Mouse (Mus musculus) stomach, embryonic 14.5 days (tissue): ENCODE results near the gene AC109138.7. TPM values are rescaled to one million over a fixed set of nuclear protein-coding genes. Genes with fewer than 3 reads are reported as not detected.

ENCODE experiments used
- ATAC-seq: fragments of 200-750 bp; cut with Nextera tagmentation; 2 replicates; pipeline ENCODE4 v1.8.0; 2017; ENCODE audit warnings: low read depth, moderate TSS enrichment; ENCODE audit not compliant: insufficient number of reproducible peaks, insufficient read depth, low FRiP score
- H3K27ac ChIP-seq: fragments of 300-500 bp; sonication (generic); 2 replicates; pipeline ENCODE4 v1.5.1; 2014; ENCODE audit warnings: mild to moderate bottlenecking, low read length, moderate library complexity, mixed read lengths
- H3K27me3 ChIP-seq: fragments of 300-500 bp; sonication (generic); 2 replicates; pipeline ENCODE4 v1.6.1; 2014; ENCODE audit warnings: low read length, control low read depth, mixed read lengths; ENCODE audit not compliant: control insufficient read depth, insufficient read depth
- H3K36me3 ChIP-seq: fragments of 300-500 bp; sonication (generic); 2 replicates; pipeline ENCODE4 v1.6.1; 2014; ENCODE audit warnings: mild to moderate bottlenecking, control low read depth, low read length, moderate library complexity, mixed read lengths; ENCODE audit not compliant: control insufficient read depth, insufficient read depth
- H3K4me1 ChIP-seq: fragments of 300-500 bp; sonication (generic); 2 replicates; pipeline ENCODE4 v1.6.1; 2014; ENCODE audit warnings: low read length, control low read depth, mixed read lengths; ENCODE audit not compliant: control insufficient read depth, insufficient read depth
- H3K4me2 ChIP-seq: fragments of 300-500 bp; sonication (generic); replicated peaks from 2 replicates; pipeline ENCODE4 v1.6.1; 2014; ENCODE audit warnings: low read depth, low read length, control low read depth
- H3K4me3 ChIP-seq: fragments of 300-500 bp; sonication (generic); 2 replicates; pipeline ENCODE4 v1.5.1; 2014; ENCODE audit warnings: low read depth, low read length, control low read depth
- H3K9ac ChIP-seq: fragments of 300-500 bp; sonication (generic); replicated peaks from 2 replicates; pipeline ENCODE4 v1.6.1; 2014; ENCODE audit warnings: low read depth, mild to moderate bottlenecking, control low read depth, low read length, moderate library complexity, mixed read lengths
- H3K9me3 ChIP-seq: fragments of 300-500 bp; sonication (generic); 2 replicates; pipeline ENCODE4 v1.6.1; 2016; ENCODE audit warnings: low read depth, low read length, control low read depth; ENCODE audit not compliant: control insufficient read depth
- WGBS: fragments of 180-500 bp; shearing (Covaris S2); extraction: QIAGEN DNeasy Blood & Tissue Kit; methylation state at CpG from one replicate; pipeline ENCODE4 v1.1.7; 2014; 5-methylcytosine and 5-hydroxymethylcytosine counted together
- polyA plus RNA-seq: library from polyadenylated mRNA; unstranded; fragments of >200 nt; fragmentation: Nextera tagmentation; extraction: Ambion mirVana; gene quantifications from 2 replicates; pipeline ENCODE4 v1.2.1, GENCODE M21; 2014

AC109138.7 gene
- polyA plus RNA-seq, 1 experiment from 2014 or later = not detected

- H3K9me3 ChIP-seq = no peaks in the 10 kb centered on the region
- ATAC-seq = no peak
- no peak overlapping the region for H3K4me3 ChIP-seq
- H3K36me3 ChIP-seq = no peaks in the 10 kb centered on the region
- no peak overlapping the region for H3K27ac ChIP-seq
- H3K4me2 ChIP-seq = no peak overlapping the region
- no peaks in the 10 kb centered on the region for H3K27me3 ChIP-seq
- H3K4me1 ChIP-seq = peaks cover 15% of the 10 kb centered on the region
- no peak overlapping the region for H3K9ac ChIP-seq
- WGBS = 78% methylated on average over 5 of the region's 5 CpGs
Observed at GRCm38 (mm10) chr19:4208563-4208962, 5.6 kb upstream of the AC109138.7 start.

- H3K4me3 ChIP-seq = no peak overlapping the region
- no peaks in the 10 kb centered on the region for H3K9me3 ChIP-seq
- ATAC-seq = no peak
- H3K27me3 ChIP-seq = no peaks in the 10 kb centered on the region
- H3K9ac ChIP-seq = no peak overlapping the region
- no peaks in the 10 kb centered on the region for H3K36me3 ChIP-seq
- no peak overlapping the region for H3K27ac ChIP-seq
- H3K4me1 ChIP-seq = peaks cover 30% of the 10 kb centered on the region
- 51% methylated on average over 4 of the region's 4 CpGs for WGBS
- H3K4me2 ChIP-seq = no peak overlapping the region
Observed at GRCm38 (mm10) chr19:4211891-4212588, 2.1 kb upstream of the AC109138.7 start.

GRCm38 (mm10) chr19:4213524-4213974 is 608 bp upstream of the AC109138.7 start:
- 12% methylated on average over 9 of the region's 9 CpGs for WGBS
- no peaks in the 10 kb centered on the region for H3K27me3 ChIP-seq
- H3K9me3 ChIP-seq = no peaks in the 10 kb centered on the region
- H3K4me3 ChIP-seq = peak overlapping the region; percentile 57
- H3K4me1 ChIP-seq = peaks cover 45% of the 10 kb centered on the region
- H3K4me2 ChIP-seq = peak overlapping the region; percentile 70
- ATAC-seq = no peak
- H3K36me3 ChIP-seq = no peaks in the 10 kb centered on the region
- peak overlapping the region; percentile 93 for H3K27ac ChIP-seq
- 0 out of 2 replicates have a peak overlapping the region, but pooled peaks have one; percentile 71 for H3K9ac ChIP-seq

GRCm38 (mm10) chr19:4214771-4215450 is 754 bp downstream of the AC109138.7 start:
- H3K4me3 ChIP-seq = peak overlapping the region; percentile 57
- H3K9ac ChIP-seq = peak overlapping the region; percentile 71
- peak overlapping the region; percentile 93 for H3K27ac ChIP-seq
- H3K36me3 ChIP-seq = no peaks in the 10 kb centered on the region
- ATAC-seq = peak; percentile 19; the same call in 1 of the 2 replicates
- H3K9me3 ChIP-seq = no peaks in the 10 kb centered on the region
- H3K4me1 ChIP-seq = peaks cover 54% of the 10 kb centered on the region
- no peaks in the 10 kb centered on the region for H3K27me3 ChIP-seq
- H3K4me2 ChIP-seq = peak overlapping the region; percentile 70
- WGBS = 1% methylated on average over 53 of the region's 81 CpGs

DNA sequence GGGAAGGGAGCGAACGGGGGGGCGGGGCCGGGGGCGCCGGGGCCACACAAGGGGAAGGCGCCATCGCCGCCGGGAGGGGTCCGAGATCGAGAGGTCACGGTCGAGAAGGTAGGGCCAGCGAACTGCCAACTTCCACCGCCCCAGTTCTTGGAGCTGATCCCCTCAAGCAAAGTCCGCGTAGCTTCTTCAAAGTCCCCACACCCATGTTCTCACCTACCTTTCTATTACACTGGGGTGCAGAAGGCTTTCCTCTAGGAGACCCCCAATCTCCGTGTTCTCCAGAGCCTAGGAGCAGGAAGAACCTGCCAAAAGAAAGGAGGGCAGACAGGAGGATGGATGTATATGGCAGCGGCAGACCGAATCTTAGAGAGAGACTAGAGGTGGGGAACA is 1.3 kb downstream of the AC109138.7 start:
- Histone ChIP-seq H3K27ac (peak overlapping the region; percentile 93), H3K4me2 (peak overlapping the region; percentile 70), H3K36me3 (no peaks in the 10 kb centered on the region), H3K4me3 (peak overlapping the region; percentile 57), H3K9me3 (no peaks in the 10 kb centered on the region), H3K4me1 (peaks cover 59% of the 10 kb centered on the region), H3K9ac (peak overlapping the region; percentile 71), H3K27me3 (no peaks in the 10 kb centered on the region)
- no peak for ATAC-seq
- under 1% methylated on average over 19 of the region's 21 CpGs for WGBS

DNA sequence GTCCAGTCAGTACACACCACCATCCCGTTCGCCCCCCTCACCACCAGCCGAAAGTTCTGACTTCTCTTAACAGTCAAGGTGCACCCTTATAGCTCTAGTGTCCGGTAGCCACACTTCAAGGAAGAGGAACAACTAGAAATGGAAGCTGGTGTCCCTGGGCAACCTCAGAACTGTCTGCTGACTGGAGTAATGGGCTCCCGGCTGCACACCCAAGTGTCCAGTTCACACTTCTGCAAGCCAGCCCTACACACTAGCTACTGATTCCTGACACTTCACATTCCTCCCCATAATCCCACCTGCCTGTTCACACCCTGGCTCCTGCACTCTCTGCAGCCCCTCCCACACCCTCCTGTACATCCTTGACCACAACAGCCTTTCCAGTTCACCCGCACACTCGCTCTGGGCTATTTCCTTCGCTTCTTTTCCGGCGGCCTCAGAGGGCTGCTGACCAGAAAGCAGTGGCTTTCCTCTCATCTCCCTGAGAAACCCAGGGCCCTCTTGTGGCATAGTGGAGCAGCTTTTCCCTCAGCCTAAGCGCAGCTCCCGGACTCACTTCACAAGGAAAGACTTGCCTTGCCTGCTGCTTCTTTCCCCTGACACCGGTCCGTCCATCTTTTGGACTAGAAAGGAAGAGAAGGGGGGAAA is 2.0 kb downstream of the AC109138.7 start:
- no peaks in the 10 kb centered on the region for H3K36me3 ChIP-seq
- H3K4me2 ChIP-seq = peak overlapping the region; percentile 70
- no peaks in the 10 kb centered on the region for H3K9me3 ChIP-seq
- H3K27me3 ChIP-seq = no peaks in the 10 kb centered on the region
- H3K4me3 ChIP-seq = peak overlapping the region; percentile 57; the same call in 1 of the 2 replicates
- H3K9ac ChIP-seq = no peak overlapping the region
- peak overlapping the region; percentile 29; the same call in 1 of the 2 replicates for H3K27ac ChIP-seq
- ATAC-seq = no peak
- 11% methylated on average over 14 of the region's 14 CpGs for WGBS
- peaks cover 66% of the 10 kb centered on the region for H3K4me1 ChIP-seq

DNA sequence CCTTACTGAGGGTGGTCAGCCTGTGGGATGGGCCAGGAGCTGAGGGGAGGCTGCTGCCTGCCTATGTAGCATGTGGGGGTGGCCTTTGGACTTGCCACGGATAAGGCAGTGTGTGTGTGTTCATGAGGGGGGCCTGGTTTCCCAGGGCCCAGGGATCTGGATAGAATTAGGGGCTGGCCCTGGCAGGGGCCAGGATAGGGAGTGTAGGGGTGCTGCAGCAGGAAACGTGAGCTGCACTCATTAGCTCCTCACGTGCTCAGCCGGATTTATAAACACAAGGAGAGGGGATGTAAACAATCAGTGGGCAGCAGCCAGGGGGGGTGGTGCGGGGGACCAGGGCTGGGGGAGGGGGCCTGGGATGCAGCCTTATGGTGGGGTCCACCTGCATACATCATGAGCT is 3.0 kb downstream of the AC109138.7 start:
- Histone ChIP-seq H3K36me3 (no peaks in the 10 kb centered on the region), H3K9ac (no peak overlapping the region; the same call in 1 of the 2 replicates), H3K27me3 (no peaks in the 10 kb centered on the region), H3K4me1 (peaks cover 75% of the 10 kb centered on the region), H3K4me2 (peak overlapping the region; percentile 70), H3K4me3 (no peak overlapping the region; the same call in 1 of the 2 replicates), H3K27ac (peak overlapping the region; percentile 29), H3K9me3 (no peaks in the 10 kb centered on the region)
- 7% methylated on average over 5 of the region's 5 CpGs for WGBS
- ATAC-seq = peak; percentile 30; the same call in 1 of the 2 replicates

- H3K9me3 ChIP-seq = no peaks in the 10 kb centered on the region
- 22% methylated on average over 3 of the region's 3 CpGs for WGBS
- no peaks in the 10 kb centered on the region for H3K27me3 ChIP-seq
- H3K27ac ChIP-seq = peak overlapping the region; percentile 29; the same call in 1 of the 2 replicates
- no peak overlapping the region for H3K4me3 ChIP-seq
- H3K4me2 ChIP-seq = no peak overlapping the region; the same call in 1 of the 2 replicates
- no peaks in the 10 kb centered on the region for H3K36me3 ChIP-seq
- no peak for ATAC-seq
- H3K4me1 ChIP-seq = peaks cover 72% of the 10 kb centered on the region
- H3K9ac ChIP-seq = no peak overlapping the region
Observed at GRCm38 (mm10) chr19:4217855-4218254, 3.7 kb downstream of the AC109138.7 start.
